Mouse (Mus musculus): ENCODE results near the gene Eps8l3.

The Eps8l3 gene

GRCm38 (mm10) chr3:107917783-107918408 lies 40.9 kb downstream of the Eps8l3 start:
- POLR2A ChIA-PET: interaction anchor here in 3 of 4 experiments (0.6 to 1.7 kb wide), 8 partner anchors 7 to 339 kb away, joined by 3 to 4 read pairs (median 3); partner anchors contain the start of genes Gstm7 (in 2 of the 3), Ampd2 (in 1 of the 3) and Psma5 (in 1 of the 3)
- CTCF ChIA-PET: interaction anchor here (0.6 to 3.1 kb wide), 33 partner anchors 10 to 1112 kb away, joined by 3 to 18 read pairs (median 4); partner anchors contain the start of genes Gstm6 (in 2 of the 4) and Gstm7 (in 2 of the 4)

GRCm38 (mm10) chr3:107920348-107920747 lies 43.3 kb downstream of the Eps8l3 start:
- ChIA-PET CTCF (interaction anchor here in 2 of 4 experiments (0.6 to 2.5 kb wide), 4 partner anchors 53 to 464 kb away, joined by 3 to 9 read pairs (median 4); no protein-coding TSS in a partner anchor), POLR2A (interaction anchor here in 3 of 4 experiments (0.6 to 2.2 kb wide), 6 partner anchors 10 to 587 kb away, joined by 3 to 11 read pairs (median 3); partner anchors contain the start of genes Gstm7 (in 1 of the 3) and Psma5 (in 1 of the 3))

DNA sequence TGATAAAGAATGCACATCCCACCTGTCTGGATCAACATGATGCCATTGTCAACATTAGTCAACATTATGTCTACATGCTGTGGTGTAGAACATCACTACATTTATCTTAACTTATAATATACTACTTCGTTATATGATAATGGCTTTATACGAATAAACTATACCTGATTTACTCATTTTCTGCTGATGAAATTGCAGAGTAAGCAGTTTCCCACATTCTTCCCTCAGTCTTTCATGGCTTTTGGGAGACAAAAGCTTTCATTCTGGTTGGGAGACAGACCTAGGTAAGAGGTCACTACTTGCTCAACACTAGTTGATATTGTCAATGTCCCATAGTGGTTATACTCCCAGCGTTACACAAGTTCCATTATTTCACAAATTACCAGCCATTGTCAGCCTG lies 48.3 kb downstream of the Eps8l3 start:
- POLR2A ChIA-PET: interaction anchor here in 3 of 4 experiments (0.6 to 1.3 kb wide), 3 partner anchors 8 to 92 kb away, joined by 3 read pairs; partner anchors contain the start of gene Gstm1 (in 1 of the 3)
- CTCF ChIA-PET: interaction anchor here in 1 of 4 experiments (1.8 kb wide), 1 partner anchor 58 kb away, joined by 4 read pairs; no protein-coding TSS in a partner anchor

GRCm38 (mm10) chr3:107927841-107928240 lies 50.8 kb downstream of the Eps8l3 start:
- ChIA-PET CTCF (interaction anchor here in 3 of 4 experiments (0.5 to 1.0 kb wide), 4 partner anchors 10 to 130 kb away, joined by 3 to 14 read pairs (median 3); partner anchors contain the start of gene Gstm6 (in 1 of the 3)), POLR2A (no interaction called here)

- CTCF ChIA-PET: interaction anchor here in 1 of 4 experiments (0.6 to 1.4 kb wide), 4 partner anchors 11 to 302 kb away, joined by 3 to 6 read pairs (median 3); partner anchors contain the start of genes Gstm1 and Gstm6
- POLR2A ChIA-PET: interaction anchor here in 1 of 4 experiments (1.5 kb wide), 1 partner anchor 68 kb away, joined by 4 read pairs; no protein-coding TSS in a partner anchor
Observed at GRCm38 (mm10) chr3:107928691-107929090, 51.7 kb downstream of the Eps8l3 start.

GRCm38 (mm10) chr3:107929243-107929642 lies 52.2 kb downstream of the Eps8l3 start:
- ChIA-PET POLR2A (interaction anchor here in 1 of 4 experiments (1.5 kb wide), 1 partner anchor 67 kb away, joined by 4 read pairs; no protein-coding TSS in a partner anchor), CTCF (interaction anchor here in 2 of 4 experiments (0.6 to 1.4 kb wide), 5 partner anchors 10 to 302 kb away, joined by 3 to 6 read pairs (median 3); partner anchors contain the start of genes Gstm1 (in 1 of the 2) and Gstm6 (in 1 of the 2))

DNA sequence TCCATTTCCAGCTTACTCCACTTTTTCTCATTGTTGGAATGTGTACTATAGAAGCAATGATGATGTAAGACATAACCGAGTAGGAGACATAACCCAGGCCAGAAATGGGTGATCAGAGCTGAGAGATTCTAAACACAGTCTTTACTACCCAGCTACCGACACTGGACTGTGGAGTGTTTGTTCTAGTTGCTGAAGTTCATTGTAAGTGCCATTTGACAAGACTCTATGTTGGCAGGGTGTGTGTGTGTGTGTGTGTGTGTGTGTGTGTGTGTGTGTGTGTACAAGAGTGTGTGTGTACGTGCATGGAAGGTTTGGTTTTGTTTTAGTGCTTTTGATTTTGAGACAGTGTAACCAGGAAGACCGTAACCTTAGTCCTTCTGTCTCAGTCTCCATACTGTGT lies 52.7 kb downstream of the Eps8l3 start:
- CTCF ChIA-PET: interaction anchor here in 2 of 4 experiments (0.6 to 1.4 kb wide), 2 partner anchors 14 to 119 kb away, joined by 3 to 6 read pairs; partner anchors contain the start of gene Gstm6 (in 1 of the 2)
- POLR2A ChIA-PET: interaction anchor here in 2 of 4 experiments (1.5 to 2.4 kb wide), 4 partner anchors 9 to 217 kb away, joined by 4 to 11 read pairs (median 8); no protein-coding TSS in a partner anchor

GRCm38 (mm10) chr3:107931134-107931533 lies 54.1 kb downstream of the Eps8l3 start:
- ChIA-PET POLR2A (interaction anchor here (0.5 to 4.1 kb wide), 62 partner anchors 8 to 660 kb away, joined by 3 to 37 read pairs (median 4); partner anchors contain the start of genes Gnai3 (in 3 of the 4), Gstm1 (in 3 of the 4), Gstm2 (in 3 of the 4) and Gstm4 (in 3 of the 4)), CTCF (interaction anchor here (0.5 to 2.6 kb wide), 40 partner anchors 8 to 909 kb away, joined by 3 to 46 read pairs (median 5); partner anchors contain the start of genes Gstm6 (in 4 of the 4), Gstm1 (in 3 of the 4), Ahcyl1 (in 1 of the 4) and Cyb561d1 (in 1 of the 4))

GRCm38 (mm10) chr3:107931670-107932069 lies 54.6 kb downstream of the Eps8l3 start, which contains the start of gene Gstm7:
Gstm7 (minus strand) TSS chr3:107931817.
- CTCF ChIA-PET: interaction anchor here (0.5 to 2.6 kb wide), 43 partner anchors 8 to 908 kb away, joined by 3 to 46 read pairs (median 5); partner anchors contain the start of genes Gstm6 (in 4 of the 4), Gstm1 (in 3 of the 4), Ahcyl1 (in 1 of the 4) and Cyb561d1 (in 1 of the 4)
- POLR2A ChIA-PET: interaction anchor here (0.5 to 4.1 kb wide), 64 partner anchors 8 to 659 kb away, joined by 3 to 37 read pairs (median 4); partner anchors contain the start of genes Gnai3 (in 3 of the 4), Gstm1 (in 3 of the 4), Gstm2 (in 3 of the 4) and Gstm4 (in 3 of the 4)

GRCm38 (mm10) chr3:107932128-107932527 lies 55.1 kb downstream of the Eps8l3 start:
- CTCF ChIA-PET: interaction anchor here (0.6 to 2.6 kb wide), 31 partner anchors 7 to 908 kb away, joined by 3 to 46 read pairs (median 5); partner anchors contain the start of genes Gstm6 (in 4 of the 4), Gstm1 (in 3 of the 4), Cyb561d1 (in 1 of the 4) and Gstm4 (in 1 of the 4)
- POLR2A ChIA-PET: interaction anchor here (0.6 to 4.1 kb wide), 58 partner anchors 7 to 659 kb away, joined by 3 to 37 read pairs (median 4); partner anchors contain the start of genes Gnai3 (in 3 of the 4), Gstm2 (in 3 of the 4), Gstm4 (in 3 of the 4) and Gstm6 (in 3 of the 4)

DNA sequence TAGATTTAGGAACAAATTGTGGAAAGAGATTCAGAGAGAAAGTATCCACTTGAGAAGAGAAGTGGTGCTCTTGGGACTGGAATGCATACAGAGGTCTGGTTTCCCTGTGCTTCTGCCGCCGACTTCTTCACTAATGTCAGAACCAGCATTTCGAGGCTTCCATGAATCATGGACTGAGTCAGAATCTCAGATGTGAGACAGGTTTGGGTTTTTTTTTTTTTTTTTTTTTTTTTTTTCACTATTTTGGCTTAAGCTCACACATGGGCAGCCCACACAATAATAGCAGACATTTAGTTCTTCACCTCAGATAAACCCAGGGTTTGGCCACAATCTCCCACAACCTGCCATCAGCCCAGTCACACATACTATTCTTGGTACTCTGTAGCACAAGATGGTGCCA lies 58.2 kb downstream of the Eps8l3 start:
- POLR2A ChIA-PET: interaction anchor here in 1 of 4 experiments (0.8 kb wide), 1 partner anchor 135 kb away, joined by 4 read pairs; no protein-coding TSS in a partner anchor

DNA sequence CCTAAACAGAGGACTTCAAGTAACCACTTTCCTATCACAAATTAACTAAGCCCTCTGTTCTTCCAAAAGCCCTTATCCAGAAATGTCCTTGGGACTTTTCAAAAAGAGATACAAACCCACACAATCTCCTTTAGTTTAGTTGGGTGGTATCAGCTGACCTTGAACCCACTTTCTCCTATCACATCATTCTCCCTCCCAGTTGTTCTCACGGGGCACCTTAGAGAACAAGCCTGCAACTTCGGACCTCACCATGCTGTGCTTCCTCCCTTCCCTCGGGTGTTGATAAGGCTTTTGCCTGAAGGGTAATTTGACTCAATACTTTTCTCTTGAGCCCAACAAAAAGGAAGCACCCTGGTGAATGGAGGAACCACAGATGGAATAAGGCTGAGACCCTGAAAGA lies 58.9 kb downstream of the Eps8l3 start:
- CTCF ChIA-PET: no interaction called here
- POLR2A ChIA-PET: interaction anchor here in 1 of 4 experiments (0.8 to 1.2 kb wide), 2 partner anchors 10 to 134 kb away, joined by 3 to 4 read pairs; no protein-coding TSS in a partner anchor

More for the DNA sequence above, 58.2 kb downstream of the Eps8l3 start:
- CTCF ChIA-PET: no interaction called here

- ChIA-PET POLR2A (interaction anchor here (0.6 to 2.9 kb wide), 9 partner anchors 8 to 207 kb away, joined by 3 to 14 read pairs (median 4); partner anchors contain the start of genes Gstm7 (in 3 of the 4), Gstm1 (in 1 of the 4) and Gstm4 (in 1 of the 4)), CTCF (interaction anchor here in 3 of 4 experiments (0.6 to 1.7 kb wide), 28 partner anchors 8 to 225 kb away, joined by 3 to 6 read pairs (median 3); partner anchors contain the start of genes Gstm4 (in 2 of the 3), Gnai3 (in 1 of the 3), Gstm1 (in 1 of the 3) and Gstm7 (in 1 of the 3))
Observed at GRCm38 (mm10) chr3:107939403-107939802, 62.4 kb downstream of the Eps8l3 start.

- CTCF ChIA-PET: interaction anchor here in 3 of 4 experiments (0.6 to 1.7 kb wide), 28 partner anchors 8 to 225 kb away, joined by 3 to 11 read pairs (median 3); partner anchors contain the start of genes Gstm4 (in 2 of the 3), Gnai3 (in 1 of the 3), Gstm1 (in 1 of the 3) and Gstm7 (in 1 of the 3)
- POLR2A ChIA-PET: interaction anchor here in 3 of 4 experiments (0.9 to 2.9 kb wide), 9 partner anchors 8 to 207 kb away, joined by 3 to 14 read pairs (median 4); partner anchors contain the start of genes Gstm7 (in 3 of the 3), Gstm1 (in 1 of the 3) and Gstm4 (in 1 of the 3)
Observed at GRCm38 (mm10) chr3:107939830-107940229, 62.8 kb downstream of the Eps8l3 start.

GRCm38 (mm10) chr3:107940524-107940923 lies 63.5 kb downstream of the Eps8l3 start:
- CTCF ChIA-PET: interaction anchor here in 3 of 4 experiments (0.5 to 1.7 kb wide), 16 partner anchors 9 to 224 kb away, joined by 3 to 11 read pairs (median 3); partner anchors contain the start of genes Gstm7 (in 2 of the 3) and Gstm4 (in 1 of the 3)
- POLR2A ChIA-PET: interaction anchor here in 3 of 4 experiments (0.5 to 6.7 kb wide), 8 partner anchors 9 to 194 kb away, joined by 3 to 37 read pairs (median 8); partner anchors contain the start of genes Gstm7 (in 3 of the 3) and Gstm1 (in 1 of the 3)

GRCm38 (mm10) chr3:107941261-107941660 lies 64.2 kb downstream of the Eps8l3 start:
- CTCF ChIA-PET: interaction anchor here in 1 of 4 experiments (1.7 to 1.8 kb wide), 3 partner anchors 10 to 23 kb away, joined by 3 to 11 read pairs (median 6); partner anchors contain the start of gene Gstm7

More at GRCm38 (mm10) chr3:107941261-107941660, 64.2 kb downstream of the Eps8l3 start:
- POLR2A ChIA-PET: interaction anchor here in 2 of 4 experiments (0.6 to 6.7 kb wide), 4 partner anchors 9 to 169 kb away, joined by 4 to 37 read pairs (median 10); partner anchors contain the start of genes Gstm7 (in 2 of the 2) and Gstm1 (in 1 of the 2)

Data from embryonic stem cell, embryonic (primary cell).